Comparison of ENCODE assay signal across 8 mouse cellular contexts in genomic region chr14:13960079-13960478, GRCm38 (mm10). TPM values are rescaled to one million over a fixed set of nuclear protein-coding genes. Genes with fewer than 3 reads are reported as not detected.
A peak's percentile ranks its signal among the peaks of the same experiment; 100 is the strongest.
DNase-seq lines count a peak whose midpoint lies in the region; ATAC-seq and TF ChIP-seq lines count a peak whose summit lies in the region.

No protein-coding gene starts in this region.

- peak overlapping the region; percentile 57 for H3K9ac ChIP-seq in heart, adult 2 months (ENCODE audit: low read depth, low read length)
- H3K9ac ChIP-seq in liver, embryonic 14.5 days (replicated peaks) = peak overlapping the region; percentile 97

- TF ChIP-seq CTCF in heart, adult 2 months (IDR thresholded peaks at IDR 0.05) = no peak
- no peak for TF ChIP-seq CTCF in liver, embryonic 14.5 days (IDR thresholded peaks at IDR 0.05; ENCODE audit: low read depth)

- intact Hi-C loops in heart, adult 2 months (cut with DNase I) = loop anchor here (2.0 kb wide), 1 partner anchor 53 kb away; no protein-coding TSS in a partner anchor
- intact Hi-C loops in heart, postnatal 25 days (cut with DNase I) = loop anchor here (5.0 kb wide), 1 partner anchor 142 kb away; no protein-coding TSS in a partner anchor

- no peaks in the 10 kb centered on the region for H3K27me3 ChIP-seq in heart, adult 2 months (ENCODE audit: control insufficient read depth, insufficient read depth, low read length)
- no peaks in the 10 kb centered on the region for H3K27me3 ChIP-seq in forebrain, embryonic 10.5 days (ENCODE audit: poor library complexity, severe bottlenecking)
- no peaks in the 10 kb centered on the region for H3K27me3 ChIP-seq in liver, embryonic 14.5 days (ENCODE audit: control insufficient read depth, insufficient read depth, low read length)

- no peak for TF ChIP-seq POLR2A in heart, adult 2 months (IDR thresholded peaks at IDR 0.05; ENCODE audit: insufficient read depth, low read depth, low read length)

- 6% methylated on average over 9 of the region's 9 CpGs for WGBS in heart, adult 2 months
- WGBS in forebrain, embryonic 10.5 days = under 1% methylated on average over 9 of the region's 9 CpGs
- 1% methylated on average over 9 of the region's 9 CpGs for WGBS in liver, embryonic 14.5 days (ENCODE audit: insufficient replicate concordance)

- H3K4me3 ChIP-seq in heart, adult 2 months = peak overlapping the region; percentile 87
- H3K4me3 ChIP-seq in forebrain, embryonic 10.5 days = peak overlapping the region; percentile 92
- peak overlapping the region; percentile 97 to 100 for H3K4me3 ChIP-seq in liver, embryonic 14.5 days (ENCODE audit: insufficient read depth in 1 of 2, low read depth in 2 of 2, low read length in 2 of 2)

- H3K4me2 ChIP-seq in liver, embryonic 14.5 days (ENCODE audit: low read depth) = peak overlapping the region; percentile 81

- ATAC-seq in liver, embryonic 14.5 days (ENCODE audit: insufficient read depth) = peak; percentile 54

- H3K9me3 ChIP-seq in forebrain, embryonic 10.5 days = no peaks in the 10 kb centered on the region
- H3K9me3 ChIP-seq in liver, embryonic 14.5 days (ENCODE audit: control insufficient read depth, low read length) = no peaks in the 10 kb centered on the region

- H3K79me2 ChIP-seq in heart, adult 2 months (replicated peaks; ENCODE audit: control insufficient read depth, insufficient read depth, low read length) = peaks cover 8% of the 10 kb centered on the region

- TF ChIP-seq EP300 in heart, adult 2 months (IDR thresholded peaks at IDR 0.05; ENCODE audit: insufficient read depth, low read depth, low read length) = no peak
- no peak for TF ChIP-seq EP300 in liver, embryonic 14.5 days (IDR thresholded peaks at IDR 0.05; ENCODE audit: low read depth)

- peak in 1 of 2 experiments; percentile 15 for DNase-seq in heart, adult 2 months
- DNase-seq in heart, postnatal 25 days (ENCODE audit: low spot score) = no peak
- peak; percentile 35 for DNase-seq in c-Kit-positive CD71-positive TER-119-negative erythroid progenitor cells, embryonic 14.5 days (ENCODE audit: low read depth)
- peak; percentile 43 for DNase-seq in forebrain, embryonic 10.5 days (ENCODE audit: extremely low spot score, low spot score)
- DNase-seq in induced T-regulatory cell, adult 2 months (ENCODE audit: low read depth) = peak; percentile 66
- peak in 1 of 3 experiments; percentile 39 for DNase-seq in liver, embryonic 14.5 days (ENCODE audit: low read depth in 3 of 3, low spot score in 3 of 3)
- DNase-seq in neural tube, embryonic 10.5 days (ENCODE audit: extremely low spot score, low spot score) = peak; percentile 56
- peak; percentile 23 to 33 for DNase-seq in thymus, postnatal 10 days (ENCODE audit: low spot score in 2 of 2)

- H3K27ac ChIP-seq in heart, adult 2 months = peak overlapping the region; percentile 87; the same call in 1 of the 2 replicates
- H3K27ac ChIP-seq in forebrain, embryonic 10.5 days = peak overlapping the region; percentile 100
- H3K27ac ChIP-seq in liver, embryonic 14.5 days = no peak overlapping the region; the same call in 1 of the 2 replicates

- peaks cover 2% of the 10 kb centered on the region; the same call in 1 of the 2 replicates for H3K4me1 ChIP-seq in heart, adult 2 months (ENCODE audit: control insufficient read depth, insufficient read depth, low read length)
- H3K4me1 ChIP-seq in forebrain, embryonic 10.5 days = peaks cover 30% of the 10 kb centered on the region
- peaks cover 4 to 8% of the 10 kb centered on the region in 2 experiments for H3K4me1 ChIP-seq in liver, embryonic 14.5 days (replicated peaks; ENCODE audit: control insufficient read depth in 2 of 2, insufficient read depth in 2 of 2, low read length in 1 of 2)

- 0 out of 2 replicates have a peak, but pooled peaks cover 2% of the 10 kb centered on the region for H3K36me3 ChIP-seq in heart, adult 2 months (ENCODE audit: control insufficient read depth, insufficient read depth, low read length)
- H3K36me3 ChIP-seq in forebrain, embryonic 10.5 days (replicated peaks) = peaks cover 26% of the 10 kb centered on the region
- no peaks in the 10 kb centered on the region; the same call in none of the 2 replicates for H3K36me3 ChIP-seq in liver, embryonic 14.5 days (replicated peaks; ENCODE audit: control insufficient read depth, insufficient read depth, low read depth)

RNA-seq across cellular contexts. Expression of gene Atxn7, which starts 1.2 kb away (rescaled TPM):
- total RNA-seq in heart, adult 2 months (2021) = 10 to 100 TPM; 16.1 to 16.2 TPM
- 13.9 and 22.4 TPM in 2 replicates for polyA plus RNA-seq in heart, adult 2 months (2012; rRNA removed)
- 10 to 100 TPM; 14.7 to 19.0 TPM for total RNA-seq in heart, postnatal 25 days (2021)
- polyA plus RNA-seq in forebrain, embryonic 10.5 days (2016; fragmentation: Nextera tagmentation; extraction: Ambion mirVana) = 4.5 and 4.7 TPM in 2 replicates
- 3.0 and 3.2 TPM in 2 replicates for polyA plus RNA-seq in liver, embryonic 14.5 days (2012; rRNA removed)
- polyA plus RNA-seq in liver, embryonic 14.5 days (2014; fragmentation: Nextera tagmentation; extraction: Ambion mirVana) = 1.1 and 1.5 TPM in 2 replicates

RNA-seq across cellular contexts. Expression of gene Thoc7, which starts 1.6 kb away (rescaled TPM):
- 10 to 100 TPM; 80.1 to 99.4 TPM for total RNA-seq in heart, adult 2 months (2021)
- polyA plus RNA-seq in heart, adult 2 months (2012; rRNA removed) = 30.6 and 38.3 TPM in 2 replicates
- 10 to 100 TPM; 87.7 to 96.3 TPM for total RNA-seq in heart, postnatal 25 days (2021)
- polyA plus RNA-seq in forebrain, embryonic 10.5 days (2016; fragmentation: Nextera tagmentation; extraction: Ambion mirVana) = 235 and 250 TPM in 2 replicates
- polyA plus RNA-seq in liver, embryonic 14.5 days (2012; rRNA removed) = 23.3 and 45.1 TPM in 2 replicates
- polyA plus RNA-seq in liver, embryonic 14.5 days (2014; fragmentation: Nextera tagmentation; extraction: Ambion mirVana) = 93.6 and 98.9 TPM in 2 replicates

RNA-seq across cellular contexts. Expression of gene Gm281, which starts 45.8 kb away (rescaled TPM):
- total RNA-seq in heart, adult 2 months (2021) = not detected
- polyA plus RNA-seq in heart, adult 2 months (2012; rRNA removed) = 0.18 TPM in 1 of 2 replicates, not detected in the other
- total RNA-seq in heart, postnatal 25 days (2021) = not detected
- not detected in 2 replicates for polyA plus RNA-seq in forebrain, embryonic 10.5 days (2016; fragmentation: Nextera tagmentation; extraction: Ambion mirVana)
- polyA plus RNA-seq in liver, embryonic 14.5 days (2012; rRNA removed) = not detected in 2 replicates
- polyA plus RNA-seq in liver, embryonic 14.5 days (2014; fragmentation: Nextera tagmentation; extraction: Ambion mirVana) = not detected in 2 replicates
